Mouse (Mus musculus) left cerebral cortex, adult 9 months (tissue): Measurements from ENCODE around the gene Sfn.

Experiments used
- DNase-seq, 2 experiments: peaks; one replicate each; pipeline ENCODE4 v3.0.0; 2022; ENCODE audit warnings: low spot score in 2 of 2

Sfn gene

DNA sequence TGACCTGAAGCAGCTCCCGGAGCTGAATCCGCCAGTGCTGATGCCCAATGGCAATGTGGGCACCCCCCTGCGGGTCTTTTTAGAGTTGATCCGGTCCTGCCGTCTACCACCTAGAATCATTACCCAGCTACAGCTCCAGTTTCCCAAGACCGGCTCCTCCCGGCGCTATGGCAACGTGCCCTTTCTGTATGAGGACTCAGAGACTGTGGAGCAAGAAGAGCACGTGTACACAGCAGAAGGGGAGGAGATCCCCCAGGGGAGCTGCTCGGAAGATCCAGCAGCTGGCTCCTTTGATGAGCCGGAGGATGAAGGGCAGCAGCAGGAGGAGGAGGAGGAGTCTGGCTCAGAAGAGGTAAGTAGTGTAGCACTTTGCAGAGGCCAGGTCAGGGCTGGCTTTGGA is 24.0 kb downstream of the Sfn start:
- DNase-seq: no peak

DNA sequence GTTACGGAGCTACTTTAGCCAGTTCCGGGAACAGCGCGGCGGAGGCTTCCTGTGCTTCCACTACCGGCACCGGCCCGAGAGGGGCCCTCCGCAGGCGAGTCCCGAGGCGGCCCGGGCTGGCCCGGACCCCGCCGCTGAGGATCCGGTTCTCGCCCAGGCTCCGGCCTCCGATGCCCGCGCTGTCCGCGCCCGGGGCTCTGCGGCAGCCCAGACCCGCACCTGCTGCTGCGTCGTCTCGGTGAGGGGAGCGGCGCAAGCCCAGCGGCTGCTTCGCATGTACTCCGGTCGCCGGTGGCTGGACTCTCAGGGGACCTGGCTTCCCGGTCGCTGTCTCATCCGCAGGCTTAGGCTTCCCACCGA is 27.1 kb downstream of the Sfn start:
- DNase-seq: no peak

DNA sequence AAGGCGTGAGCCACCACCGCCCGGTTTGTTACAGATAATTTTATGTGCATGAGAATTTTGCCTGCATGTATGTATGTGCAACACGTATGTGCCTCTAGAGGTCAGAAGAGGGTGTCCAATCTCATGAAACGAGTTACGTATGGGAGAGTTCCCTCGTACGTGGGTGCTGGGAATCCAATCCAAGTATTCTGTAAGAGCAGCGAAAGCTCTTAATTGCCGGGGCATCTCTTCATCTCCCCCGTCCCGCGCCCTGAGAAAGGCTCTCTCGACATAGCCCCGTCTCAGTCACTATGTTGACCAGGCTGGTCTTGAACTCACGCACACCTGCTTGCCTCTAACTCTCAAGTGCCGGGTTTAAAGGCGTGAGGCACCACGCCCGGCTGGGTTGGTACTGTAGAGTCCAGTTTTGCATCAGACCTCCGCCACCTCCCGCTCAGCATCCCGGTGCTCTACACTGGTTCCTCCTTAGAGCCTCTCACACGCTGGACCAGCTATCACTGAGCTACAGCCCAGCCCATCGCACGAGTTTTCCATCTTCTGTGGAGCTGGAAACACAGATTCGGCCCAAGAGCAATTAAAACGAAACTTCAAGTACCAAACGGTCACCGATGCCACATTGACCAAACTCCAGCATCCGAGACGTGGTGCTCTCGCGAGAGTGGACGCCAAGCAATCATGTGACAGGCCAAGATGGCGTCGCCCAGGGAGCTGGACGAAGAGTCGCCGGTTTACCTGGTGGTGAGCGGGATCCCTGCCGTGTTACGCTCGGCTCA is 27.7 kb downstream of the Sfn start, which contains the start of gene Gpatch3:
TSS of gene Gpatch3 (plus strand) at position 676 of the 773 bp plus-strand sequence.
- peak; percentile 69 to 90 for DNase-seq

DNA sequence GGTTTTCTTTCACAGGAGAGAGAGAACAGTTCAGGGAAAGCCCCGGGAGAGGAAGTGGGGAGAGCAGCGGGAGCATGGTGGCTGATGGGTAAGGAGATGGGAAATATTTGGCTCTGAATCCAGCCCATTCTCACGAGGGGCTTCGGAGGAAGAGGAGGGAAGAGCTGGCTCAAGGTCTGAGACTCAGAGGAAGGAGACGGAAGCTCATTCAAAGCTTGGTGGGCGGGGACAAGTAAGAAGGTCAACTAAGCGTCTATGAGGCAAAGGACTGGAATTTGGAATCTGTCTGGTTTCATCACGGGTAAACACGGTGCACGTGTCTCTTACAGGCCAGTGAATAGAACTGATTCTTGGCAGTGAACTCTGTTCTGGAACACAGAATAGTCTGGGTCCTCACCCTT is 31.9 kb downstream of the Sfn start:
- DNase-seq: no peak

DNA sequence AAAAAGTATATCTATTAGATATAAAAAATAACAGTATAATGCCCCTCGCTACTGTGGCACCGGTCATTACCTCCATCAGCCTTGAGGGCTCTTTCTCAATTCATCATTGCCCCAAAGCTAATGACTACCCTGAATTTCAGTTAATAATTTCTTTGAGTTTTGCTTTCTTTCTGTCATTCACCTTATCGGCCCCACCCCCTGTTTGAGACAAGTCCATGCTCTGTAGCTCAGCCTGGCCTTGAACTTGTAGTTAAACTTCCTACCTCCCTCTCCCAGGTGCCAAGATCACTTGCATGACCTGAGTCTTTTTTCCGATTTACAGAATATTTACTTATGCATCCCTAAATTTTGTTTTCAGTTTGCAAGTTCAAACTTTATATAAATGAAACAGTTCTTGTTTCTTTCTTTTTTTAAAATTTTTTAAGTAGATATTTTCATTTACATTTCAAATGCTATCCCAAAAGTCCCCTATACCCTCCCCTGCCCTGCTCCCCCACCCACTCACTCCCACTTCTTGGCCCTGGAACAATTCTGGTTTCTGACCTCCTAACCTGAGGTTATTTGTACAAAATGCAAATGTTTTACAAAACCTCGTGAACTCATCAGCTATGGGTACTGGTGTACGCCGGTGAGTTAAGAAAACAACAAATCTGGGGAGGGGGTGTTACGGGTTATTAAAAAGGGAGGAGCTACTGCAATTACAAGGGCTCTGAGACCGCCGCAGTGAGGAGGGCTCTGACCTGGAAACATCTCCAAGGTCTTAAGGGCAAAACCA is 32.5 kb downstream of the Sfn start:
- DNase-seq: no peak

DNA sequence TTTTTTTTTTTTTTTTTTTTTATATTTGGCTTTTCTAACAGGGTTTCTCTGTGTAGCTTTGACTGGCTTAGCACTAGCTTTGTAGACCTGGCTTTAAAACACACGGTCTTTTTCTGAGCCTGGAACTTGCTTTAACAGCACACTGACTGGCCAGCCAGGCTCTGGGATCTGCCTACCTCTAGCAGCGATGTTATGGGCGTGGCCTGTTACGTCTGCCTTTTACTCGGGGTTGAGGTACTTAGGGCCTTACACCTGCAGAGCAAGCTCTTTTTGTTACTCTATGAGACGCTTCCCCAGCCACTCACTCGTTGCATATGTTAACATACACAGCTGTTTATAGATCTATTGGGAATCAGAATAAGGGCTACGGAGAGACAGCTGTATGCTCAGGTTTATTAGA is 34.7 kb downstream of the Sfn start:
- no peak for DNase-seq

DNA sequence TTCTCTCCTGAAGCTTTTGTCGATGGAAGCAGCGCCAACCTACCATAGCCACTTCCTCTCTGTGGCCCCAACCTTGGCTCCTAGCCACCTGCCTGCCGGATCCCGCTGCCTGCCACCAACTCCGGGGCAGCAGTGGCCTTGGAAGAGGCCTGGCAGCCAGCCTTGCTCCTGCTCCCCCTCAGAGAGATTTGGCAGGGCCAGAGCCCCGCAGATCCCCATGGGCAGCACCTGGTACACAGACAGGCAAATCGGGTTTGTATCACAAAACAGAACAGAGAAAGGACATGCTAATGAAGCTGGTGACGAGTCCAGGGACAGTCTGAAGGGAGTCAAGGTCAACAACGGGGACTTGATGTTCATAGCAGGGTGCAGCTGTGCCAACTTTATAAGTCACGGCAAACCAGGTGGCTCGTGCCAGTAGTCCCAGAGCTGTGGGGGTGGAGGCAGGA is 38.8 kb downstream of the Sfn start:
- no peak for DNase-seq

DNA sequence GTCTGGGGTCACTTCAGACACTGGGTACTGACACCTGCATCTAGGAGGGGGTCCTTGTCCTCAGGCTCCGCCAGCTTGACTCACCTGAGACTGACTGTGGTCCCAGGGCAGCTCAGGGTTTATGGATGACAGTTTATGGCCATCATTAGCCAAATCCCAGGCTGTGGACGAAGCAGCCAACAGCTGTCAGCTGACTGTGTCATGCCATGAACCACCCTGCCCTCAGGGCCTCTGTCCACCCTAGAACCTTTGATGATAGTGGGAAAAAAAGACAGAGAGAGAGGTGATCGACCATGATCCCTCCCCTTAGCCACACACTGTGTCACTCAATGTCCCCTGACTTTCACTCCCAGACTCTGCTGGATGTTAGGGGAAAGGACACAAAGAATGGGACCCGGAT is 40.3 kb downstream of the Sfn start:
- no peak for DNase-seq

DNA sequence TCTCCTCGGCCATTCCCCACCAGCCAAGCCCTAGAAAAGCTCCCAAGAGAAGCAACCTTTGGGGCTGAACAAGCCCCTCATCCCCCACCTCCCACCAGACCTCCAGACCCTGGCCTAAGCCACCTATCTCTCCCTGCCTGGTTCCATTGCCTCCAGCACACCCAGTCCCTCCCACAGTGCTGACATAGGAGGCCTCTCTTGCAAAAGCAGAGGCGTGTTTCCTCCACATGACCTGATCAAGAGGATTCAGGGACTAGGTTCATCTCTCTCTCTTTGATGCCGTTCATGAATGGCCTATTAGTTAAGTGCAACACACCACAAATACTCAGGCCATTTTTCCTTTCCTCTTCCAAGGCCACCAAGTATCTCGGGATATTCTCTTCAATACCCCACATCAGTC is 42.1 kb downstream of the Sfn start:
- no peak for DNase-seq

DNA sequence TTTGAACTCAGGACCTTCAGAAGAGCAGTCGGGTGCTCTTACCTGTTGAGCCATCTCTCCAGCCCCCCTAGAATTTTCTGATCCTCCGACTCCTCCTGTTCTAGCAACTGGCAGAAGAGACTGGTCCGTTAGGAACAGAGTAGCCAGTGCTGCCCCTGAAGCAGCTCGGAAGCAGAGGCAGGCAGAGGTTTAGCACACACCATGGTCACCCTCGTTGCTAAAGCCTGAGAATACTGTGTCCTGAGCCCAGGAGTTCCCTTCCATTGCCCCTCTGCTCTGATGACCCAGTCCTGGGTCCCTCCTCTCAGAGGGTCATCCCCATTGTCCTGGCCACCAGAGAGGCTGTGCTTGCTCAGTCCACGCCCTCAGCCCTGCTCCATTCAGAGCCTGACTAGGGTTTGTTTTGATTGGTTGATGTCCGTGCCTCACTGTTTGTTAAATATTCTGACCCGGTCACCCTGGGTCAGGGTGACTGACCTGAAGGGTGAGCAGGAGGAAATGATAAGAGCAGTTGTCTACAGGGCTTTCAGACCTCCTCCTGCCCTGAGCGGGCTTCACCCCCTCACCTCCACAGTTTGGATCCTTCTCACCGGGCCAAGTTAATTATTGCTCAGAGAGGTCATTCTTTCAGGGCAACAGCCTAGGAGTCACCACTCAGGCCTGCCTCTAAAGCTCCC is 44.8 kb downstream of the Sfn start:
- DNase-seq: no peak

DNA sequence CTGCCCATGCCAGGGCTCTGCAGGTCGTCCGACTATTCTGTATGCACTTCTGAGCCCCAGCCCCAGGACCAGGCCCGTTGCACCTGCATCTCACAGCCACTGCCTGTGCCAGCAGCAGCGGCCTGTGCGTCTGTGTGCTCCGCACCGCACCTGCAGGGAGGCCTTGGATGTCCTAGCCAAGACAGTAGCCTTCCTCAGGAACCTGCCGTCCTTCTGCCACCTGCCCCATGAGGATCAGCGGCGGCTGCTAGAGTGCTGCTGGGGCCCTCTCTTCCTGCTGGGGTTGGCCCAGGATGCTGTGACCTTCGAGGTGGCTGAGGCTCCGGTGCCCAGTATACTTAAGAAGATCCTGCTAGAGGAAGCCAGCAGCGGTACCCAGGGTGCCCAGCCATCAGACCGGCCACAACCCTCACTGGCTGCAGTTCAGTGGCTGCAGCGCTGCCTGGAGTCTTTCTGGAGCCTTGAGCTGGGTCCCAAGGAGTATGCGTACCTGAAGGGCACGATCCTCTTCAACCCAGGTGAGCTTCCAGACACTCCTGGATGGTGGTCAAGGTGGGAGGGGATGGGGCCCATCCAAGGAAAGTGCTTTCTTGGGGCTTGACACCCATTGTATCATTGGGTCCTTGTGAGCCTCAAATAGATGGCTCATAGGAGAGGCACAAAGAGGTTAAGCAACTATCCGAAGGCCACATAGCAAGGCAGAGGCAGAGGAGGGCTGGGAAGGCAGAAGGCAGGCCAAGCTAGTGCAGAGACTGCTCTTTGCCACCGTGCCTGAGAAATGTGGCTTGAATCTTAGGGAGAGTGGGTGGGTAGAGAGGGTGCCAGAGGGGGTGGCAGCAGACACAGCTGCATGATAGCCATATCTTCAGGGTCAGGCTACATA is 48.3 kb downstream of the Sfn start:
- no peak for DNase-seq

DNA sequence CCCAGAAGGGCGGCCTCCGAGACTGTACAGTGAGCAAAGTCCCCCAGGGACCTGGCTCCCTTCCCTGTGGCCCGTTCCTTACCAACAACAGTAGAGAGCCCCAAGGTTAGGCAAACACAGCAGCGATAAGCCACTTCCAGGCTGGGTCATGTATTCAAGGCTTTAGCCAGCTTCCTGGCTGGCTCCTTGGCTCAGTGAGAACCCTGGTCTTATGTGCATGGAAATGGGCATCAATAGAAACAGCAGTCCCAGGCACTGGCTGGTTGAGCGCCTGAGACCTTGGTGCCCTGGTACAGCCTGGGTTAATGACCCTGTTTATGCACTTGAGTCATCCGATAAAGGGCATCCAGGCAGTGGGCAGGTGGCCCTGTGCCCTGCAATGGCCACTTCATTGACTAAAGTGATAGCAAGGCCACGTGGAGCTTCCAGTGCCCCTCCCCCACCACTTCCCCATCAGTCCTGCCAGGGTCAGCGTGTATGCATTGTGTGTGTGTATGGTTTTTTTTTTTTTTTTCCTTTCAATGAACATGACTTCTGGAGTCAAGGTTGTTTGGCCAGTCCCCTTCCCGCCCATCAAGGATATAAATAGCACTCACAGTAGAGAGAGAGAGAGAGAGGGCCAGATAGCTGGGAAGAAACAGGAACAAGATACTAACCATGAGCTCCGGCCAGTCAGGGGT is 49.1 kb downstream of the Sfn start, which contains the start of gene Nr0b2:
TSS of gene Nr0b2 (plus strand) at position 609 of the 680 bp plus-strand sequence.
- no peak for DNase-seq

DNA sequence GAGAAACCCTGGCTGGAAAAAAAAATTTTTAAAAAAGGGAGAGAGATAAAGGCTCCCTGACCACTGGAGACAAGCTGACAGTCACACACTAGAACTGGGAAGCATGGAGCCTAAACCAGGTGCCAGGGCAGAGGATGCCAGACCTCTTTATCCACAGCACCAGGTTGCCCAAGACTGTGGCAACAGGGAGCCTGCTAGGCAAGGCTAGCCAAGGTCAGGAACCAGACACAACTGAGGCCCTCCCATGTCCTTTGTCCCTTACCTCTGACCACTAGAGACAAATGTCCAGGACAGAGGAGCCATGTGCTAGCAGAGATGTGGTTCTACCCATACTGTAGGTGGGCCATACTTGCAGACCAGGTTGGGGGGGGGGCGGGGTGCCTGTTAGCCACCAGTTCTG is 49.9 kb downstream of the Sfn start:
- DNase-seq: no peak
